Mouse (Mus musculus) heart, postnatal 0 days (tissue): Measurements from ENCODE around the gene Sept6. TPM values are rescaled to one million over a fixed set of nuclear protein-coding genes. Genes with fewer than 3 reads are reported as not detected.

Experiments used
- ATAC-seq: fragments of 200-750 bp; cut with Nextera tagmentation; 2 replicates; pipeline ENCODE4 v1.8.0; 2017; ENCODE audit warnings: low read depth, moderate number of reproducible peaks, moderate library complexity; ENCODE audit not compliant: insufficient read depth
- DNase-seq: peaks from one replicate; pipeline ENCODE4 v3.0.0-alpha.2; 2016; ENCODE audit warnings: low spot score
- H3K27ac ChIP-seq: fragments of 300-500 bp; sonication (generic); 2 replicates; pipeline ENCODE4 v1.5.1; 2014; ENCODE audit warnings: low read depth, mild to moderate bottlenecking
- H3K27me3 ChIP-seq: fragments of 300-500 bp; sonication (generic); 2 replicates; pipeline ENCODE4 v1.6.1; 2014; ENCODE audit warnings: low read length, mixed read lengths; ENCODE audit not compliant: control insufficient read depth, insufficient read depth
- H3K36me3 ChIP-seq: fragments of 300-500 bp; sonication (generic); replicated peaks from 2 replicates; pipeline ENCODE4 v1.6.1; 2014; ENCODE audit warnings: low read length, mixed read lengths; ENCODE audit not compliant: control insufficient read depth, insufficient read depth
- H3K4me1 ChIP-seq: fragments of 300-500 bp; sonication (generic); 2 replicates; pipeline ENCODE4 v1.6.1; 2014; ENCODE audit warnings: antibody characterized with exemption; ENCODE audit not compliant: control insufficient read depth, insufficient read depth
- H3K4me2 ChIP-seq: fragments of 300-500 bp; sonication (generic); 2 replicates; pipeline ENCODE4 v1.6.1; 2014; ENCODE audit warnings: low read depth, mild to moderate bottlenecking, low read length, moderate library complexity
- H3K4me3 ChIP-seq: fragments of 300-500 bp; sonication (generic); 2 replicates; pipeline ENCODE4 v1.5.1; 2014; ENCODE audit warnings: low read depth, low read length
- H3K9ac ChIP-seq: fragments of 300-500 bp; sonication (generic); replicated peaks from 2 replicates; pipeline ENCODE4 v1.6.1; 2014; ENCODE audit warnings: low read depth, low read length, mixed read lengths
- H3K9me3 ChIP-seq: fragments of 300-500 bp; sonication (generic); replicated peaks from 2 replicates; pipeline ENCODE4 v1.6.1; 2016; ENCODE audit warnings: low read length; ENCODE audit not compliant: control insufficient read depth
- CTCF ChIP-seq: IDR thresholded peaks from 2 replicates; pipeline ENCODE4 v1.5.1; 2016; ENCODE audit warnings: antibody characterized with exemption, control low read depth, low read depth
- EP300 ChIP-seq: IDR thresholded peaks from 2 replicates; pipeline ENCODE4 v1.6.1; 2016; ENCODE audit warnings: antibody characterized with exemption, low read depth
- WGBS: fragments of 180-500 bp; shearing (Covaris S2); extraction: QIAGEN DNeasy Blood & Tissue Kit; methylation state at CpG from one replicate; pipeline ENCODE4 v1.1.7; 2014; 5-methylcytosine and 5-hydroxymethylcytosine counted together
- polyA plus RNA-seq: library from polyadenylated mRNA; unstranded; fragments of >200 nt; fragmentation: Nextera tagmentation; extraction: Ambion mirVana; gene quantifications from 2 replicates; pipeline ENCODE4 v1.2.1, GENCODE M21; 2015
- total RNA-seq: library from RNA; depleted of rRNA; stranded (reverse); fragments of >200 nt; gene quantifications from 2 replicates; pipeline ENCODE4 v1.2.3, GENCODE M21; 2014; ENCODE audit warnings: low replicate concordance

Sept6 gene
- total and polyA plus RNA-seq, 2 experiments from 2014 or later: 22.3 to 73.5 TPM

DNA sequence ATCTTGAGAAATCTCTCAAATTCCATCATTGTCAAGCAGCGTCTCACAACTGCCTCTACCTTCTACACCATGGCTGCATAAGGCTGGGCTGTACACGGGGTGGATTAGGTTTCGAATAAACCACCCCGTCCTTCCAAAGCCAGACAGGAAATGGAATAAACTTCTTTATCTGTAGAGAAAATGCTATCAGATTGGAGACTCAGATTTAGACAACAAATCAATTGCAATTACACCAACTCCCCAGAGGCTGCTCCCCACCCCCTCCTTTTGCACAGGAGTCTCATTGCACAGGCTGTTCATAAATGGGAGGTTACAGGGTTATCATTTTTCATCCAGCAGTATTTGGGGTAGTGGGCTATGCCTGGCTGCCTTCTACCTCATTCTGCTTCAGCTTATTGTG is 3.7 kb downstream of the Sept6 start:
- H3K27ac ChIP-seq: peak overlapping the region; percentile 87; the same call in 1 of the 2 replicates
- no peak for ATAC-seq
- peak overlapping the region; percentile 74 for H3K4me2 ChIP-seq
- H3K9ac ChIP-seq: peak overlapping the region; percentile 74; the same call in 1 of the 2 replicates
- WGBS: 64% methylated on average over 4 of the region's 4 CpGs
- no peaks in the 10 kb centered on the region for H3K9me3 ChIP-seq
- peak overlapping the region; percentile 69 for H3K4me3 ChIP-seq
- no peaks in the 10 kb centered on the region for H3K4me1 ChIP-seq
- no peaks in the 10 kb centered on the region for H3K36me3 ChIP-seq
- TF ChIP-seq CTCF: no peak
- TF ChIP-seq EP300: no peak
- no peaks in the 10 kb centered on the region for H3K27me3 ChIP-seq
- DNase-seq: no peak

DNA sequence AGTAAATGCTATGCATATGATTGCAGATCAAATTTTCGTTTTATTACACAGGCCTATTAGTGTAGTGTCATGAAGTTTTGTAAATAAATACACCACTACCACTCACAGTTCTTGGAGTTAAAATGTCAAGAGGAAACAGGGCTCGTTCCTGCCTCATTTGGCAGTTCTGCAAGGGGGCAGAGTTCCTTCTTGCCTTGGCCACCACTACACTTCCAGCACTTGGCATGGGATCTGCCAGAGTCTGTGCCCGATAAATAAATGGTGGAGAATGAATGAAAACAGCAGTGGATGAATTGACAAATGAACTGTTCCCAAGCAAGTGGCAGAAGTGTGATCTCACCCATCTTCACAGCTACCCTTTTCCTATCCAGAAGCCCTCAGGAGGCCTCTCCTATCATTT is 6.6 kb downstream of the Sept6 start:
- Histone ChIP-seq H3K9ac (no peak overlapping the region), H3K4me3 (no peak overlapping the region), H3K9me3 (no peaks in the 10 kb centered on the region), H3K4me1 (no peaks in the 10 kb centered on the region), H3K4me2 (no peak overlapping the region), H3K27me3 (no peaks in the 10 kb centered on the region), H3K36me3 (no peaks in the 10 kb centered on the region), H3K27ac (peak overlapping the region; percentile 15; the same call in 1 of the 2 replicates)
- TF ChIP-seq EP300: no peak
- no peak for TF ChIP-seq CTCF
- 44% methylated on average over 3 of the region's 3 CpGs for WGBS
- DNase-seq (no peak), ATAC-seq (no peak)

DNA sequence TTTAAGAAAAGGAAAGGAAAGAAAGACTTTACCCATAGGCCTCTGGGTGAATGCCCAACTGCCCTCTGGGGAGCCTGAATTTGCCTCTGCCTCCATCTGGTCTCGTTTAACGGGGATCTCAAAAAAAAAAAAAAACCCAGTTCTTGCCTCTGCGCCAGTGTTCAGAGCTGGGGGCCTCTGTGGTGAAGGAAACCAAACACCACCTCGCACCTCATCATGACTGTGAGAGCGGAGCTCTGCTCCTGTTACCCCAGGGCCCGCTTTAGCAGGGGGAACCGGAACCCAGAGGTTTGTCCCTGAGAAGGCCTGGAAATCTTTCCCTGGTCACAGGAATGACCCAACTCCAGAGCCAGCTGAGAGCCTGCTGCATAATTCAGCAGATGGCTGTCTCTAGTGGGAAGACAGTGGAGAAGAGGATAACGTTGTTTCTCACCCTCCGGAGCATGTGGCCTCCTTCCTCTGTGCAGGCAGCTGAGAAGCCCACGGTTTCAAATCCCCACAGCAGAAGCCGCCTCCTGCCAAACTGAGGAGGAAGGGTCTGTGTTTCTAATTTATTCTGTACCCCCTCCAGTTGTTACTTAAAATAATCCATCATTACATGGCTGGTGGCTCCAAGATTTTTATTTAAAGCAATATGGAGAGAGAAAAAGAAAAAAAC is 7.8 kb downstream of the Sept6 start:
- 33% methylated on average over 11 of the region's 11 CpGs for WGBS
- H3K4me2 ChIP-seq: no peak overlapping the region; the same call in 1 of the 2 replicates
- no peak for DNase-seq

DNA sequence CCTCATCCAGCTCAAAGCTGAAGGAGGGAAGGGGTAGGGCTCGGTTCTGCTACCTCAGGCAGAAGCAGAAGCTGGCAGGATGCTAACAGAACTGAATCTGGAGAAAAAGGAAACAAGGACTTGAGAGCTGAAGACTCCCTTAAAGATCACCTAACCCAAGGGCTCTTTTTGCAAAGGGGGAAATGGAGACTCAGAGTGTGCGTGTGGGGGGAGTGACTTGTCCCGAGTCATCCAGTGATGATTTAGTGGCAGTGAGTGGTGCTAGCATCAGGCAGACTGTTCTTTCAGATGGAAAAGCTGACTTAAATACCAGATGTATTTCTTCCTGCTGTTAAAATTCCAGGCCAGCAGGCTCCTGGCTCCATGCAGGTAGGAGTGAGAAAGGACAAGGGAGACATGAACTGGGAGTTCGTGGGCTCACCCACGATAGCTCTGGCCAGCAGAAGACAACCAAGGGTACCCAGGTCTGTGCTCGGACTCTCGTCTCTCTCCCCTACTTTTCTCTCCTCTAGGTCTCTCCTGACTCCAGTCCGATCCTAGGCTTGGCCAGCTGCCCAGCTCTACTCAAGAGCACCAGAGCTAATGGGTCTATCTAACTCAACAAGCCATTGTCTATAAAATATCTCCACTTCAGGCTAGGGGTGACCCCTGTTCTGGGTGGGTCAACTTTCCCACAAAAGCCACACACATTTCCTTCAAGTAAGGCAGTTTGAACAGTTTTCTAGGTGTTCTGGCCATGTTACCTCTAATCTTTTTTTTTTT is 8.5 kb downstream of the Sept6 start:
- H3K4me2 ChIP-seq: peak overlapping the region; percentile 23; the same call in 1 of the 2 replicates
- ATAC-seq: no peak

More for the DNA sequence above, 7.8 kb downstream of the Sept6 start:
- Histone ChIP-seq H3K9ac (no peak overlapping the region), H3K36me3 (no peaks in the 10 kb centered on the region), H3K27me3 (no peaks in the 10 kb centered on the region), H3K4me3 (no peak overlapping the region), H3K9me3 (no peaks in the 10 kb centered on the region), H3K4me1 (no peaks in the 10 kb centered on the region), H3K27ac (peak overlapping the region; percentile 80)
- no peak for TF ChIP-seq EP300
- TF ChIP-seq CTCF: no peak
- ATAC-seq: no peak

DNA sequence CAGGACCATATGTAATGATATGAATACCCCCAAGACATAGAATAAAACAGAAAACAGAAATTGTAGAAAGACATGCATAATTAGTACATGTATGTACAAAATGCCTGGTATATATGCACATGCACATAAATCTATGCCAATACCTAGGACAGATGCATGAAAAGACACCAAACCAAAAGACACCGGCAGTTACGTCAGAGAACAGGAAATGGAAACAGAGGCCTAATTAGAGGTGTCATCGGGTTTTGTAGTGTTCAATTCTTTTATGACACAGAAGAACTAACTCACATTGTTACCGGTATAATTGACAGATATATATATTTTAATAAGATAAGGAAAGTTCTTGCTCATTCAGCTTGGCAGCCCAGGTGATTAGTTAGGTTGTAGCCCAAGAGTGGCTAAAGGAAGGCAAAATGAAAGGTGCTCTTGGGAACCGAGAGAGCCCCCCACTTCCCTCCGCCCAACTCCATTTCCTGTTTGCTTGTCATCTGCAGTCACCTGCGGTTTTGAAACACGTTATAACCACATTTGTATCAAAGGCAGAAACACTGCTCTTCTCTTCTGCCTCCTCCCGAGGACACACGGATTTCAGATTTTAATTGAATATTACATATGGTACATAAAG is 10.9 kb downstream of the Sept6 start:
- no peak overlapping the region for H3K4me3 ChIP-seq
- no peaks in the 10 kb centered on the region for H3K9me3 ChIP-seq
- WGBS: 63% methylated on average over 10 of the region's 10 CpGs
- H3K4me2 ChIP-seq: no peak overlapping the region
- TF ChIP-seq EP300: no peak
- no peak for TF ChIP-seq CTCF
- peak overlapping the region; percentile 59; the same call in 1 of the 2 replicates for H3K27ac ChIP-seq
- H3K9ac ChIP-seq: no peak overlapping the region
- no peaks in the 10 kb centered on the region for H3K4me1 ChIP-seq
- DNase-seq: no peak
- ATAC-seq: no peak
- no peaks in the 10 kb centered on the region for H3K36me3 ChIP-seq
- H3K27me3 ChIP-seq: no peaks in the 10 kb centered on the region

More for the DNA sequence above, 8.5 kb downstream of the Sept6 start:
- TF ChIP-seq EP300: no peak
- no peak for TF ChIP-seq CTCF
- Histone ChIP-seq H3K4me3 (no peak overlapping the region), H3K36me3 (no peaks in the 10 kb centered on the region), H3K9ac (no peak overlapping the region), H3K27ac (peak overlapping the region; percentile 80), H3K9me3 (no peaks in the 10 kb centered on the region), H3K27me3 (no peaks in the 10 kb centered on the region), H3K4me1 (no peaks in the 10 kb centered on the region)
- DNase-seq: no peak
- 30% methylated on average over 8 of the region's 8 CpGs for WGBS
